Mouse (Mus musculus): ENCODE data around the gene Ptprn. TPM values are rescaled to one million over a fixed set of nuclear protein-coding genes. Genes with fewer than 3 reads are reported as not detected.

Ptprn gene
- polyA plus RNA-seq, 1 experiment from 2014 or later = 0.92 TPM

- Histone ChIP-seq H3K4me3 (ENCODE audit: low read depth, low read length) (no peak overlapping the region), H3K27ac (ENCODE audit: low read length) (no peak overlapping the region), H3K9ac (replicated peaks; ENCODE audit: low read depth) (no peak overlapping the region), H3K4me2 (replicated peaks; ENCODE audit: low read depth, low read length) (no peak overlapping the region), H3K27me3 (replicated peaks; ENCODE audit: insufficient read depth, low read length) (no peaks in the 10 kb centered on the region), H3K4me1 (ENCODE audit: insufficient read depth, low read depth, low read length) (no peaks in the 10 kb centered on the region), H3K36me3 (ENCODE audit: insufficient read depth, low read length) (no peaks in the 10 kb centered on the region), H3K9me3 (ENCODE audit: low read length) (no peaks in the 10 kb centered on the region)
- DNase-seq (ENCODE audit: low spot score) = peak; percentile 63
- 59% methylated on average over 16 of the region's 16 CpGs for WGBS
- no peak for ATAC-seq
- TF ChIP-seq EP300 (IDR thresholded peaks at IDR 0.05) (no peak), CTCF (IDR thresholded peaks at IDR 0.05) (peak; percentile 93)
Observed at GRCm38 (mm10) chr1:75253849-75254624, 10.3 kb downstream of the Ptprn start.

- Histone ChIP-seq H3K36me3 (ENCODE audit: insufficient read depth, low read length) (no peaks in the 10 kb centered on the region), H3K9me3 (ENCODE audit: low read length) (no peaks in the 10 kb centered on the region), H3K4me1 (ENCODE audit: insufficient read depth, low read depth, low read length) (0 out of 2 replicates have a peak, but pooled peaks cover 5% of the 10 kb centered on the region), H3K4me2 (replicated peaks; ENCODE audit: low read depth, low read length) (no peak overlapping the region), H3K9ac (replicated peaks; ENCODE audit: low read depth) (no peak overlapping the region), H3K27me3 (replicated peaks; ENCODE audit: insufficient read depth, low read length) (no peaks in the 10 kb centered on the region), H3K27ac (ENCODE audit: low read length) (no peak overlapping the region), H3K4me3 (ENCODE audit: low read depth, low read length) (no peak overlapping the region)
- ATAC-seq = no peak
- DNase-seq (ENCODE audit: low spot score) = no peak
- 74% methylated on average over 16 of the region's 16 CpGs for WGBS
- TF ChIP-seq EP300 (IDR thresholded peaks at IDR 0.05) (no peak), CTCF (IDR thresholded peaks at IDR 0.05) (peak; percentile 14; the same call in 1 of the 2 replicates)
Observed at GRCm38 (mm10) chr1:75253029-75253428, 11.3 kb downstream of the Ptprn start.

- H3K27ac ChIP-seq (ENCODE audit: low read length) = no peak overlapping the region
- H3K9me3 ChIP-seq (ENCODE audit: low read length) = no peaks in the 10 kb centered on the region
- ATAC-seq = no peak
- H3K4me2 ChIP-seq (replicated peaks; ENCODE audit: low read depth, low read length) = no peak overlapping the region
- no peaks in the 10 kb centered on the region for H3K27me3 ChIP-seq (replicated peaks; ENCODE audit: insufficient read depth, low read length)
- WGBS = 57% methylated on average over 13 of the region's 13 CpGs
- peaks cover 8% of the 10 kb centered on the region; the same call in 1 of the 2 replicates for H3K4me1 ChIP-seq (ENCODE audit: insufficient read depth, low read depth, low read length)
- H3K36me3 ChIP-seq (ENCODE audit: insufficient read depth, low read length) = no peaks in the 10 kb centered on the region
- H3K9ac ChIP-seq (replicated peaks; ENCODE audit: low read depth) = no peak overlapping the region
- H3K4me3 ChIP-seq (ENCODE audit: low read depth, low read length) = no peak overlapping the region
- DNase-seq (ENCODE audit: low spot score) = no peak
- TF ChIP-seq CTCF (IDR thresholded peaks at IDR 0.05) (no peak), EP300 (IDR thresholded peaks at IDR 0.05) (no peak)
Observed at GRCm38 (mm10) chr1:75252308-75252707, 12.0 kb downstream of the Ptprn start.

- Histone ChIP-seq H3K27me3 (replicated peaks; ENCODE audit: insufficient read depth, low read length) (no peaks in the 10 kb centered on the region), H3K4me3 (ENCODE audit: low read depth, low read length) (no peak overlapping the region)
- TF ChIP-seq CTCF (IDR thresholded peaks at IDR 0.05) (peak; percentile 92), EP300 (IDR thresholded peaks at IDR 0.05) (no peak)
Observed at GRCm38 (mm10) chr1:75251112-75251970, 13.0 kb downstream of the Ptprn start.

GRCm38 (mm10) chr1:75250498-75250897 lies 13.8 kb downstream of the Ptprn start:
- H3K27ac ChIP-seq (ENCODE audit: low read length) = no peak overlapping the region
- ATAC-seq (no peak), DNase-seq (ENCODE audit: low spot score) (no peak)
- TF ChIP-seq CTCF (IDR thresholded peaks at IDR 0.05) = no peak
- no peak for TF ChIP-seq EP300 (IDR thresholded peaks at IDR 0.05)
- H3K4me2 ChIP-seq (replicated peaks; ENCODE audit: low read depth, low read length) = no peak overlapping the region
- no peak overlapping the region for H3K9ac ChIP-seq (replicated peaks; ENCODE audit: low read depth)
- no peaks in the 10 kb centered on the region for H3K27me3 ChIP-seq (replicated peaks; ENCODE audit: insufficient read depth, low read length)
- 61% methylated on average over 3 of the region's 3 CpGs for WGBS
- peaks cover 8% of the 10 kb centered on the region; the same call in 1 of the 2 replicates for H3K4me1 ChIP-seq (ENCODE audit: insufficient read depth, low read depth, low read length)
- H3K4me3 ChIP-seq (ENCODE audit: low read depth, low read length) = no peak overlapping the region
- H3K9me3 ChIP-seq (ENCODE audit: low read length) = no peaks in the 10 kb centered on the region
- H3K36me3 ChIP-seq (ENCODE audit: insufficient read depth, low read length) = no peaks in the 10 kb centered on the region; the same call in 1 of the 2 replicates

More at GRCm38 (mm10) chr1:75251112-75251970, 13.0 kb downstream of the Ptprn start:
- Histone ChIP-seq H3K36me3 (ENCODE audit: insufficient read depth, low read length) (no peaks in the 10 kb centered on the region; the same call in 1 of the 2 replicates), H3K9ac (replicated peaks; ENCODE audit: low read depth) (no peak overlapping the region), H3K4me2 (replicated peaks; ENCODE audit: low read depth, low read length) (peak overlapping the region; percentile 40), H3K27ac (ENCODE audit: low read length) (no peak overlapping the region), H3K4me1 (ENCODE audit: insufficient read depth, low read depth, low read length) (peaks cover 8% of the 10 kb centered on the region; the same call in 1 of the 2 replicates), H3K9me3 (ENCODE audit: low read length) (no peaks in the 10 kb centered on the region)
- DNase-seq (ENCODE audit: low spot score) (peak; percentile 90), ATAC-seq (peak; percentile 66)
- 4% methylated on average over 21 of the region's 22 CpGs for WGBS
